Mouse (Mus musculus) cerebellum, adult 11 months (tissue): ENCODE results near the gene Shc1.

Experiments
- DNase-seq: peaks from one replicate; pipeline ENCODE4 v3.0.0; 2022

The Shc1 gene

DNA sequence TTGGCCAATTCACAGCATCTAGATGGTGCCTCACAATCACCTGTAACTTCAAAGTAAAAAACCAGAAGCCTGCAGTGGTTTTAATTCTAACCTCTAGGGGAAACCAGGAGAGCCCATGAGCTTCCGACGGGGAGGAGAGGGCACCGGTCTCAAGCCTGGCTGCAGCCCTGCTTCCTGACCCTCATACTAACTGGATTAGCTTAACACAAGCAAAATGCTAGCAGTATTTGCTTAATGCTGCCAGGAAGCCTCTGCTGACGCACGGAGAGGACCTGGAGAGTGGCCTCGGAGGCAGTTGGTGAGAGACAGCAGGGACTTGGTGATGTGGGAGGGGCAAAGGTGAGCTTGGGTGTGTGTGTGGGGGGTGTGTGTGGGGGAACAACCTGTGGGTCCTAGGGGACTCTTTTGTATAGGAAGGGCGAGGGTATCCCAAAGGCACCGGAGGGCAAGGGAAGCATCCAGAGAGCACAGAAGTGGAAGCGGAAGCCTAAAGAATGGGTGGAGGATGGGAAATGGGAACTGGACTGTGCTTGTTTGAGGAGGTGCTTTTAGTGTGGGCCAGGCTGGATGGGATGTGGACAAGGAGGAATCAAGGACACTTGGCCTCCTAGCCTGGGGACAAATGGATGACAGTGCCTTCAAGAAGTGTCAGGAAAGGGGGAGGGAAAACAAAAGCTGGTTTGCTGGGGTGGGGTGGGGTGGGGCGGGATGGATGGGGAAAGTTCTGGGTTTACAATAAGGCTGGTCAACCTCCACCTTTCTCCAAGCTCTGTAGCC lies 36.3 kb downstream of the Shc1 start, which contains the start of gene Pmvk:
Gene Pmvk (plus strand): TSS at position 141 of the 777 bp plus-strand sequence.
- no peak for DNase-seq

DNA sequence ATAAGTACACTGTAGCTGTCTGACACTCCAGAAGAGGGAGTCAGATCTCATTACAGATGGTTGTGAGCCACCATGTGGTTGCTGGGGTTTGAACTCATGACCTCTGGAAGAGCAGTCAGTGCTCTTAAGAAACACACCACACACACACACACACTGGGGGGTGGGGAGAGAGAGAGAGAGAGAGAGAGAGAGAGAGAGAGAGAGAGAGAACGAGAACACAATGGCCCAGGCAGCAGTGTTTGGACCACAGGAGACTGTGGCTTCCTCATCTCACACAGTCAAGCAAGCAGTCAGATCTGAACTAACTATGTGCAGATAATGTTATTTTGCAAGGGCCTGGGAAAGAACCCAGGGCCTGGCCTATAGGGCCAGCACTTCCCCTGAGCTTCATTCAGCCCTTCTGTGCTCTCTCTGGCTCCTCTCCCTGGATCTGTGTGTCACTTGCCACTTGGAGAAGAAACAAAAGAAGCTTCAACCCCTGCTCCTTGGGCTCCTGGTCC lies 37.6 kb downstream of the Shc1 start:
- DNase-seq = no peak

DNA sequence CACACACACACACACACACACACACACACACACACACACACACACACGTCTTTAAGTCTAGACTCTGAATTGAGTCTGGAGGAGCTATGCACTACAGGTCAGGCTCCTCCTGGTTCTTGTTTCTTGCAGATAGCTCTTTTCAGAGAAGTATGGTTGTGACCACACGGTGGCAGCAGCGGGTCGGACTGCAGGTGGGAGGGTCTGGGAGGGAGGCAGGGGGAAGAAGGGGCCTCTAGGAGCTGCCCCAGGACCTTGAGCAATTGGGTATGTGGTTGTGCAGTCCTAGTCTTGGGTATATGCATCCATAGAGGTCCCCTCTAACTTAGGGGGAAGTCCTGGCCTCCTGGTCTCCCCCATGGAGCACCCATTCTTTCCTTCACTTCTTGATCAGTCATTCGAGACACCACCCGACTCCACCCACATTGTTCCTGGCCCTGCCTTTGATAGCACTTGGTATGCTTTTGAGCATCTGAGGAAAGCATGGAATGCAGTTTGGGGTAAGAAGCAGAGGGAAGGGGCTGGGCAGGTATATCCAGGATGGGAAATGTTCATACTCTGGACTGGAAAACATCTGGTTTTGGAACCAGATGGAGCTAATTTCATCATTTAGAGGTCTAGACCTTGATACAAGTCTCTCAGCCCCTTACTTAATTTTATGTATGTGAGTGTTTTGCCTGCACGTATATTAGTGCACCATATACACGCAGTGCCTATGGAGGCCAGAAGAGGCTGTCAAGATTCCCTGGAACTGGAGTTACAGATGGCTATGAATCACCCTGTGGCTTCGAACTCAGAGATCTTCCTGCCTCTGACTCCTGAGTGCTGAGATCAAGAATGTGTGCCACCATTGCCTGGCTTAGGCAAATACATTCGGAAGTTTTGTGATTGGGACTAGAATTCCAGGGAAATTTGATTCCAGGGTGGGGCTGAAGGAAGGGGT lies 38.8 kb downstream of the Shc1 start:
- peak; percentile 45 for DNase-seq

GRCm38 (mm10) chr3:89458372-89458964 lies 40.2 kb downstream of the Shc1 start:
- DNase-seq = no peak

- DNase-seq = peak; percentile 87
These were observed 40.9 kb downstream of the Shc1 start for GRCm38 (mm10) chr3:89458965-89459807.

DNA sequence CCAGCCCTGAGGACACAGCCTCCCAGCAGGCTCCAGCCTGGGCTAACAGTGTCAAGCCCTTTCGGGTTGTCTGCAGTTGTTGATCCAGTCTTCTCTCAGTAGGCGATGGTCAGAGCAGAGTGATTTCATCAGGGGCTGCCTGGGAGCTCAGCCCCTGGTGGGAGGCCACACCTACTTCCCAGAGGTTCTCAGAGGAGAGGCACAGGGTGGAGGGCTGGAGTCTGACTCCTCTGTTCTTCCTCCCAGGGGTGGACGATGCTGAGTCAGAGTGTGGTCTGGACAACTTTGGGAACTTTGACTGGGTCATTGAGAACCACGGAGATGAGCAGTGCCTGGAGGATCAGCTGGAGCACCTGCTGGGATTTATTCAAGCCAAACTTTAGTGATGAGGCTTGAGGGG lies 50.0 kb downstream of the Shc1 start:
- DNase-seq = no peak

- no peak for DNase-seq
These were observed 54.0 kb downstream of the Shc1 start for GRCm38 (mm10) chr3:89472280-89472679.

- no peak for DNase-seq
These were observed 55.6 kb downstream of the Shc1 start for GRCm38 (mm10) chr3:89473838-89474237.

DNA sequence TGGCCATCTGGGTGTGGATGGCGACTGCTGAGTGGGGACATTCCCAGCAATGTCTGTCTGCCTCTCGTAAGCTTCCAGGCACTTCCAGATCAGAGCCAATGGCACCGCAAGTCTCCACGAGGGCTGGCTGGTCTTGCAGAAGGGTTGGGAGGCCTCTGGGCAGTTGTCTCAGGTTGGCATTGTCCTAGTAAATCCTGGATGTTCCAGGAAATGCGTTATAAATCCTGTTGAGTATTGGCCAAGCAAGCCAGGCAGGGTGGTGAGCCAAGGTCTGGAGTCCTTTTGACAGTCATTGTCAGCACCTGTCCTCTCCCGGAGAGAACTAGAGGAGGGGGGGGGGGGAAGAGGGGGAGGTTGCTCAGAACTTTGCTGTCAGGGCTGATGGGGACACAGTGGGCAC lies 60.8 kb downstream of the Shc1 start:
- no peak for DNase-seq
